ENCODE assay signal across 14 mouse cellular contexts in genomic region chr12:112237061-112237490, GRCm38 (mm10).
A peak's percentile ranks its signal among the peaks of the same experiment; 100 is the strongest.
DNase-seq lines count a peak whose midpoint lies in the region; ATAC-seq and TF ChIP-seq lines count a peak whose summit lies in the region.
"Had no signal": no experiment of that assay in that cellular context is flagged by ENCODE, and none has a peak within 500 bp of the region (broad histone marks: within the 10 kb centered on the region; RNA-seq: fewer than 3 reads in every experiment).

No protein-coding gene starts in this region.

- no peaks in the 10 kb centered on the region for H3K79me2 ChIP-seq in myocyte (ENCODE audit: control insufficient read depth, insufficient read depth)

- 43% methylated on average over 13 of the region's 13 CpGs for WGBS in heart, embryonic 10.5 days
- 56% methylated on average over 13 of the region's 13 CpGs for WGBS in midbrain, embryonic 12.5 days
- 45% methylated on average over 13 of the region's 13 CpGs for WGBS in midbrain, embryonic 16.5 days

- H3K4me1 ChIP-seq in heart, embryonic 10.5 days, result peaks cover 54% of the 10 kb centered on the region
- peaks cover 68% of the 10 kb centered on the region for H3K4me1 ChIP-seq in midbrain, embryonic 12.5 days
- peaks cover 18% of the 10 kb centered on the region for H3K4me1 ChIP-seq in midbrain, embryonic 16.5 days (ENCODE audit: control insufficient read depth, insufficient read depth, low read length)

- peak overlapping the region; percentile 6; the same call in 1 of the 2 replicates for H3K27ac ChIP-seq in heart, embryonic 10.5 days
- peak overlapping the region; percentile 65 for H3K27ac ChIP-seq in midbrain, embryonic 12.5 days (replicated peaks)
- no peak overlapping the region for H3K27ac ChIP-seq in midbrain, embryonic 16.5 days (ENCODE audit: low read length)

- no peak overlapping the region for H3K9ac ChIP-seq in midbrain, embryonic 12.5 days (replicated peaks)
- H3K9ac ChIP-seq in midbrain, embryonic 16.5 days (ENCODE audit: low read depth, low read length), result no peak overlapping the region

- H3K4me3 ChIP-seq in heart, embryonic 10.5 days, result peak overlapping the region; percentile 12; the same call in 1 of the 2 replicates
- H3K4me3 ChIP-seq in midbrain, embryonic 12.5 days, result no peak overlapping the region
- H3K4me3 ChIP-seq in midbrain, embryonic 16.5 days (ENCODE audit: low read depth, low read length), result no peak overlapping the region
- H3K4me3 ChIP-seq in myocyte, result no peak overlapping the region

- no peaks in the 10 kb centered on the region for H3K9me3 ChIP-seq in heart, embryonic 10.5 days
- no peaks in the 10 kb centered on the region for H3K9me3 ChIP-seq in midbrain, embryonic 12.5 days
- no peaks in the 10 kb centered on the region for H3K9me3 ChIP-seq in midbrain, embryonic 16.5 days (replicated peaks; ENCODE audit: control insufficient read depth, low read length, poor library complexity, severe bottlenecking)

- TF ChIP-seq POLR2A in myocyte (IDR thresholded peaks at IDR 0.05; ENCODE audit: insufficient read length, low read depth), result no peak

- H3K27me3 ChIP-seq in heart, embryonic 10.5 days (ENCODE audit: insufficient read depth, poor library complexity, severe bottlenecking), result peaks cover 31% of the 10 kb centered on the region
- peaks cover 48% of the 10 kb centered on the region for H3K27me3 ChIP-seq in midbrain, embryonic 12.5 days
- H3K27me3 ChIP-seq in midbrain, embryonic 16.5 days (ENCODE audit: control insufficient read depth, insufficient read depth, low read depth, low read length), result no peaks in the 10 kb centered on the region
- H3K27me3 ChIP-seq in myocyte (ENCODE audit: control insufficient read depth, insufficient read depth, insufficient read length), result peaks cover 42% of the 10 kb centered on the region

- H3ac ChIP-seq in myocyte (ENCODE audit: control insufficient read depth, insufficient read length), result no peak overlapping the region

- H3K4me2 ChIP-seq in midbrain, embryonic 12.5 days (replicated peaks), result no peak overlapping the region
- H3K4me2 ChIP-seq in midbrain, embryonic 16.5 days (ENCODE audit: low read length), result no peak overlapping the region
- H3K4me2 ChIP-seq in myocyte (ENCODE audit: low read depth), result no peak overlapping the region

- DNase-seq in heart, embryonic 10.5 days (ENCODE audit: low spot score), result peak; percentile 74
- no peak for DNase-seq in heart, postnatal 14 days
- DNase-seq in hindlimb bud, embryonic 11.5 days (ENCODE audit: extremely low spot score, low read depth, low spot score), result peak; percentile 47
- no peak for DNase-seq in ovary, postnatal 10 days (ENCODE audit: low spot score)
- no peak for DNase-seq in adrenal gland, postnatal 14 days
- DNase-seq: adrenal gland, postnatal 36 days; cerebellum, adult 2 months; heart, postnatal 36 days; lung, adult 2 months; thymus, adult 2 months had no signal

- no peak for ATAC-seq in midbrain, embryonic 12.5 days (ENCODE audit: low FRiP score, low read depth)
- no peak for ATAC-seq in midbrain, embryonic 16.5 days
- ATAC-seq: forebrain, embryonic 16.5 days had no signal

- H3K36me3 ChIP-seq in heart, embryonic 10.5 days, result no peaks in the 10 kb centered on the region
- H3K36me3 ChIP-seq in midbrain, embryonic 12.5 days, result no peaks in the 10 kb centered on the region
- no peaks in the 10 kb centered on the region for H3K36me3 ChIP-seq in midbrain, embryonic 16.5 days (ENCODE audit: control insufficient read depth, insufficient read depth, low read length)
- no peaks in the 10 kb centered on the region for H3K36me3 ChIP-seq in myocyte (ENCODE audit: control insufficient read depth, insufficient read depth)

- intact Hi-C loops in heart, postnatal 14 days (cut with DNase I), result no loop called here

TF ChIP-seq in myocyte, 11 proteins besides CTCF, POLR2A, EP300 and RAD21:
- TF ChIP-seq TCF3 (IDR thresholded peaks at IDR 0.05; ENCODE audit: insufficient read length, low read depth), result no peak
- TF ChIP-seq MYOG (IDR thresholded peaks at IDR 0.05; ENCODE audit: control insufficient read depth in 1 of 3, insufficient read depth in 1 of 3, insufficient read length in 2 of 3, low read depth in 2 of 3), result peak in 2 of 3 experiments; percentile 44 to 60
- peak in 1 of 3 experiments; percentile 38 for TF ChIP-seq MYOD1 (IDR thresholded peaks at IDR 0.05; ENCODE audit: control insufficient read depth in 1 of 3, insufficient read length in 2 of 3, low read depth in 2 of 3)
- no peak for TF ChIP-seq E2F4 (IDR thresholded peaks at IDR 0.05; ENCODE audit: insufficient read depth)
- TF ChIP-seq TCF12 (IDR thresholded peaks at IDR 0.05; ENCODE audit: insufficient read depth, poor library complexity, severe bottlenecking), result no peak

Comparison
In these comparisons a context has a peak if more than half of its experiments do, and no peak if none do; other contexts are left out.
1. DNase-seq: peak in heart, embryonic 10.5 days (single experiment) and hindlimb bud, embryonic 11.5 days (single experiment); none in heart, postnatal 14 days (0 of 2), ovary, postnatal 10 days (single experiment) and adrenal gland, postnatal 14 days (single experiment).